Mouse (Mus musculus) adrenal gland, adult 8-10 months (tissue): ENCODE data around the gene Ces4a. TPM values are rescaled to one million over a fixed set of nuclear protein-coding genes. Genes with fewer than 3 reads are reported as not detected.
A peak's percentile ranks its signal among the peaks of the same experiment; 100 is the strongest.
"Not testable (repeated sequence)": the region's sequence is repeated elsewhere in the genome, so short reads cannot be mapped to it uniquely, and the experiment has no call there.

Experiments
- DNase-seq: peaks from one replicate; pipeline ENCODE4 v3.0.0; 2022
- total RNA-seq, 4 experiments: library from RNA; stranded (reverse); gene quantifications; 2 replicates each; pipeline ENCODE4 v1.2.4; 2022

Gene Ces4a
- total RNA-seq, 4 experiments from 2014 or later, result 0.16 to 0.24 TPM; not detected in 2

DNA sequence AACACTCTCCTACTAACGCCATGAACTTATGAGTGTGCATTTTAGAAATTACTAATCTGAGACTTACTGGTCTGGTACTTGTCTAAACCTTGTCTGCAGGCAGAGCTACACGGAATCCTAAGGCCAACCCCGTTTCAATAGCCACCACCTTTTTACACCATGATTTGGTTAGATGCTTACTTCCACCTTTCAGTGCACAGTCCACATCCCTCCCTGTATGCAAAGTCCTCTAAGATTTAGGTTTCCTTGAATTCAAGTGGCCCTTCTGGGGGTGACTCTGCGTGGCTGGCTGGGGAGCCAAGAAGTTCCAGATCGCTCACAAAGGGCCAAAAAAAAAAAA is 38.4 kb downstream of the Ces4a start:
- DNase-seq, result no peak

GRCm38 (mm10) chr8:105170381-105171115 is 38.9 kb downstream of the Ces4a start, which contains the start of gene Cbfb:
TSS of gene Cbfb (plus strand) at chr8:105170674.
- peak; percentile 98 for DNase-seq

DNA sequence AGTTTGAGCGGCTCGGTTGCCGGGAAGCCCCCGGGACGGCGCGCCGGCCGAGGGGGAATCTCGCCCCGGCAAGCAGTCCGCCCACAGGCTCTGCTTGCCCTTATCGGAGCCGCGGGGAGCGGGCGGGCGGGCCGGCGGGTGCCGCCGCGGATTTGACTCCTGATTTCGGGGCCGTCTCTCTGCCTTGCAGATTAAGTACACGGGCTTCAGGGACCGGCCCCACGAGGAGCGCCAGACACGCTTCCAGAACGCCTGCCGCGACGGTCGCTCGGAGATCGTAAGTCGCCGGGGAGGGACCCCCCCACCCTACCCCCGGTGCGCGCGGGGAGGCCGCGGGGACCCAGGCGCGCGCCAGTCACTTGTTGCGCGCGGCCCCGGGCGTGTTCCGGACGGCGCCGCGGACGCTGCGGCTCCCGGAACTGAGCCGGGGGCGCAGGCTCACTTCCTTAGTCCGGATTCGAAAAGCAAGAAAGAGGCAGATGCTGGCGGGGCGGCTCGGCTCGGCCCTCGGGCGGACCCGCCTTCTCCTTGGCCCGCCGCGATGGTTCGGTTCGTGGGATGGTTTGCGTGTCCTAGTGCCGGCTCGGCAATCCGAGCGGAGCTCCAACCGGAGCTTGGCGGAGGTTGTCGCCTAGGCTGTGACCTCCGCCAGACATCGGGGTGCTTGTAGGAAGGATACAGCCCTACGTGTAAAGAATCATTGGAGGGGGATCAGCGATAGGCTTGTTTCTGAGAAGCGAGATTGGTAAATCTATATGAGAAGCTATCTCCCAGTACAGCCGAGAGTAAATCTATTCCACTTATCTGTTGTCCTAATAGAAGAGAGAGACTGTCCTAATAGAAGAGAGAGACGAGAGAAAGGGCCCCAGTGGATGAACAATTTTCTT is 39.8 kb downstream of the Ces4a start:
- peak; percentile 42 for DNase-seq

DNA sequence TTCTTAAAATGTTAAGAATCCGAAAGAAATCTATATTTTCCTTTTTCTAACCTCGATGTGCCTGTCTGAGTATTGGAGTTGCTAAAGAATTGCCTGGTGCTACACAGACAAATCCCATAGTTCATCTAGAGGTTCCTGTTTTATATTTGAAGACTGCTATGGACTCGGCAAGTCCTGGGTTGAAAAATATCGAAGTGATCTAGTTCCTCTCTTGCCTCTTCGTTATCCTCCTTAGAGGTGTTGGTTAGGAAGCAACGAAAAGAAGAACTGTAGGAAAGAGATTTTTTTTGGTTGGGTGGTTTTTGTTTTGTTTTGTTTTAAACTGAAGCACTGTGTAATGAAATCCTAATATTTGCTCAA is 40.4 kb downstream of the Ces4a start:
- no peak for DNase-seq

DNA sequence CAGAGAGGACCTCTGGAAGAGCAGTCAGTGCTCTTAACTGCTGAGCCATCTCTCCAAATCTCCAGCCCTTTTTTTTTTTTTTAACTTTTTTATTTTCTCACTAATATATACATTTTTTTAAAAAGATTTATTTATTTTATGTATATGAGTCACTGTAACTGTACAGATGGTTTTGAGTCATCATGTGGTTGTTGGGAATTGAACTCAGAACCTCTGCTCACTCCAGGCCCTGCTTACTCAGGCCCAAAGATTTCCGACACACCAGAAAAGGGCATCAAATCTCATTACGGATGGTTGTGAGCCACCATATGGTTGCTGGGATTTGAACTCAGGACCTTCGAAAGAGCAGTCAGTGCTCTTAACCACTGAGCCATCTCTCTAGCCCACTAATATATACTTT is 43.7 kb downstream of the Ces4a start:
- not testable (repeated sequence) for DNase-seq

DNA sequence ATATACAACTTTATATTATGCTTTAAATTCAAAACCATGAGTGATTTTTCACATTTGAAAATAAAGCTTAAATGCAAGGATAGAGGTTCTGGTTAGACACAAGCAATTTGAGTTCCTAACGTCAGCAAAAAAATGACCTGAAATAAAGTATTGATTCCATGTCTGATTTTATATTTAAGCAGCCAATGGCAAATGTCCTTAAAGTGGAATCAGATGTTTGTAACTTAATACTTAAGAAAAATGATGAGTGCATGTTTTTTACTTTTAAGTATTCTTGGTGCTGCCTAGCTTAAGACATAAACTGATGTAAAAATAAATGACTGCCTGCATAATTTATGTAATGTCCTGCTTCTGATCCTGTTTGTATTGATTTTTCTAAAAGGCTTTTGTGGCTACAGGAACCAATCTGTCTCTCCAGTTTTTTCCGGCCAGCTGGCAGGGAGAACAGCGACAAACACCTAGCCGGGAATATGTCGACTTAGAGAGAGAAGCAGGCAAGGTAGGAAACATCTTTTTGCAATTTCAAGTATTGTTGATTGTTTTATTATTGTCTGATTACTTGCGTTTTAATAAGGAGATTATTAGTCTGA is 46.7 kb downstream of the Ces4a start:
- DNase-seq, result no peak

- DNase-seq, result no peak
Measured at GRCm38 (mm10) chr8:105182201-105182600, 50.6 kb downstream of the Ces4a start.

- DNase-seq, result no peak
Measured at GRCm38 (mm10) chr8:105186467-105187005, 54.9 kb downstream of the Ces4a start.

DNA sequence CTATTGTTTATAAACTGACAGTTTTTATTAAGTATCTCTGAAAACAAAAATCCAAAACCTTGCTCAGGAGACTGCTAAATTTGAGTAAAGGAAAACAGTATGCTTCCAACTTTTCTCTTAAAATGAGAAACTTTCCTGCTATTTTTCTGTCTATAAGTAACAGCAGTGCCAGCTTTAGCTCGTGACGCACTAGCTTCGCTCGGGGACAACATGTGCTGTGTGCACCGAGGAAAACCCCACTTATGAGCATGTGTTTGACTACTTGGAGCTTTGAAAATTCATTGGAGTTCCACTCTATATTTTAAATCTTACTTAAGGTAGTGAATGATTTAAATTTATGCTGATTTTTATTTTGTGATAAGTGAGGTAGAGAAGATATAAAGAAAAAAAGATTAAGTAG is 60.6 kb downstream of the Ces4a start:
- DNase-seq, result no peak

Other genes with a start within 250 kb of the Ces4a start
- 1 to 10 TPM; 2.1 to 6.6 (median 4.9) TPM for gene Ces2e, start 205.5 kb upstream of the Ces4a start, total RNA-seq
- not detected for gene Ces2f, start 184.4 kb upstream of the Ces4a start, total RNA-seq
- 1 to 10 TPM; 2.7 to 3.9 (median 3.4) TPM for gene Ces2g, start 170.1 kb upstream of the Ces4a start, total RNA-seq
- not detected for gene Ces2h, start 130.9 kb upstream of the Ces4a start, total RNA-seq
- 1 to 10 TPM in 1 of 4 experiments, not detected in 3; 1.6 TPM for gene Ces3a, start 83.2 kb upstream of the Ces4a start, total RNA-seq
- under 1 TPM in 1 of 4 experiments, not detected in 3; 0.73 TPM for gene Ces3b, start 48.0 kb upstream of the Ces4a start, total RNA-seq
- 100 to 1,000 TPM in 2 of 4 experiments, 10 to 100 TPM in 2; 71.5 to 127 (median 93.2) TPM for gene Cbfb, start 38.9 kb downstream of the Ces4a start, total RNA-seq
- gene D230025D16Rik, start 93.3 kb downstream of the Ces4a start, total RNA-seq, result 10 to 100 TPM; 25.0 to 31.8 (median 28.4) TPM
- 1 to 10 TPM; 3.5 to 5.9 (median 4.6) TPM for gene B3gnt9, start 123.4 kb downstream of the Ces4a start, total RNA-seq
- 10 to 100 TPM; 15.5 to 20.0 (median 19.2) TPM for gene Tradd, start 132.8 kb downstream of the Ces4a start, total RNA-seq
- gene Fbxl8, start 132.8 kb downstream of the Ces4a start, total RNA-seq, result 1 to 10 TPM; 3.9 to 5.4 (median 4.5) TPM
- gene Hsf4, start 138.0 kb downstream of the Ces4a start, total RNA-seq, result 1 to 10 TPM; 2.1 to 4.8 (median 3.3) TPM
- gene Nol3, start 144.3 kb downstream of the Ces4a start, total RNA-seq, result 10 to 100 TPM in 1 of 4 experiments, 1 to 10 TPM in 3; 5.5 to 11.7 (median 6.5) TPM
- gene 4931428F04Rik, start 158.1 kb downstream of the Ces4a start, total RNA-seq, result 1 to 10 TPM; 2.6 to 5.0 (median 4.6) TPM
- gene Exoc3l, start 164.3 kb downstream of the Ces4a start, total RNA-seq, result 10 to 100 TPM; 20.0 to 57.6 (median 36.8) TPM
- gene E2f4, start 165.9 kb downstream of the Ces4a start, total RNA-seq, result 10 to 100 TPM; 39.5 to 53.6 (median 42.0) TPM
- gene Elmo3, start 173.8 kb downstream of the Ces4a start, total RNA-seq, result 10 to 100 TPM in 2 of 4 experiments, 1 to 10 TPM in 2; 7.0 to 14.0 (median 9.3) TPM
- gene Lrrc29, start 194.5 kb downstream of the Ces4a start, total RNA-seq, result 10 to 100 TPM in 2 of 4 experiments, 1 to 10 TPM in 2; 3.1 to 14.2 (median 8.5) TPM
- 10 to 100 TPM; 62.1 to 66.9 (median 65.1) TPM for gene Tmem208, start 194.6 kb downstream of the Ces4a start, total RNA-seq
- 10 to 100 TPM; 11.8 to 21.9 (median 17.1) TPM for gene Fhod1, start 216.2 kb downstream of the Ces4a start, total RNA-seq
- 1 to 10 TPM in 3 of 4 experiments, under 1 TPM in 1; 0.73 to 1.9 (median 1.4) TPM for gene Slc9a5, start 217.0 kb downstream of the Ces4a start, total RNA-seq
- gene Plekhg4, start 241.5 kb downstream of the Ces4a start, total RNA-seq, result 1 to 10 TPM in 2 of 4 experiments, under 1 TPM in 2; 0.42 to 2.7 (median 1.3) TPM